Mouse (Mus musculus): ENCODE measurements at regions not wholly inside any gene's neighbourhood (a gene's known extent, or its start where the extent isn't known, plus 50 kb on each side); places are given as distances from the start of the nearest gene placed in this dataset.

DNA sequence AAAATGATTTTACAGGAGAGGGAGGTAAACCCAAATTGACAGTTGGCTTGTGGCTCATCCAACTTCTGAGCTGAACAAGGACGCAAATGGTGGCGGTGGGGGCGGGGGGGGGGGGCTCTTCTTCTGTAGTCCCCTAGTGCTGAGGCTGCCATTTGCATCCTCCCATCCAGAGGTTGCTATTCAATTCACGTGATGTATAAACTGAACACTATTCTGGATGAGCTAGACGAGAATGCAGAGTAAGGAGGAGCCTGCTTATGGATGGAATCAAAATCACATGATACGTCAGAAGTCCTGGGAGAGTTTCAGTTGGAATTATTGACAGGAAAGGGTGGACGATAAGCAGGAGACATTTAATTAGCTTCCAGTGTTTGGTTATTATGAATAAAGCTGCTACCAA is 67.3 kb upstream of the Gli3 start:
- Histone ChIP-seq H3K4me3 (ENCODE audit: low read length) (no peak overlapping the region), H3K9me3 (ENCODE audit: control insufficient read depth, low read length) (no peaks in the 10 kb centered on the region), H3K9ac (ENCODE audit: low read depth, low read length) (no peak overlapping the region), H3K27ac (ENCODE audit: low read depth, low read length) (no peak overlapping the region), H3K36me3 (ENCODE audit: control insufficient read depth, insufficient read depth, low read length) (no peaks in the 10 kb centered on the region), H3K27me3 (ENCODE audit: control insufficient read depth, insufficient read depth, low read length) (no peaks in the 10 kb centered on the region), H3K4me1 (ENCODE audit: control insufficient read depth, insufficient read depth, low read length) (no peaks in the 10 kb centered on the region), H3K4me2 (replicated peaks; ENCODE audit: low read depth, low read length) (no peak overlapping the region)
- 26% methylated on average over 7 of the region's 7 CpGs for WGBS
- no peak for ATAC-seq (ENCODE audit: low FRiP score, low TSS enrichment)

GRCm38 (mm10) chr13:15398677-15399076 is 64.4 kb upstream of the Gli3 start:
- Histone ChIP-seq H3K4me2 (replicated peaks; ENCODE audit: low read depth, low read length) (no peak overlapping the region), H3K27ac (ENCODE audit: low read depth, low read length) (no peak overlapping the region), H3K36me3 (ENCODE audit: control insufficient read depth, insufficient read depth, low read length) (no peaks in the 10 kb centered on the region), H3K4me3 (ENCODE audit: low read length) (no peak overlapping the region), H3K4me1 (ENCODE audit: control insufficient read depth, insufficient read depth, low read length) (no peaks in the 10 kb centered on the region), H3K9me3 (ENCODE audit: control insufficient read depth, low read length) (no peaks in the 10 kb centered on the region), H3K9ac (ENCODE audit: low read depth, low read length) (no peak overlapping the region), H3K27me3 (ENCODE audit: control insufficient read depth, insufficient read depth, low read length) (no peaks in the 10 kb centered on the region)
- WGBS, result 66% methylated on average over 2 of the region's 2 CpGs
- ATAC-seq (ENCODE audit: low FRiP score, low TSS enrichment), result no peak
